Mouse (Mus musculus): ENCODE data around the gene Fbxo31. TPM values are rescaled to one million over a fixed set of nuclear protein-coding genes. Genes with fewer than 3 reads are reported as not detected.

Gene Fbxo31
- total RNA-seq, 2 experiments from 2014 or later: 89.8 to 109 TPM

DNA sequence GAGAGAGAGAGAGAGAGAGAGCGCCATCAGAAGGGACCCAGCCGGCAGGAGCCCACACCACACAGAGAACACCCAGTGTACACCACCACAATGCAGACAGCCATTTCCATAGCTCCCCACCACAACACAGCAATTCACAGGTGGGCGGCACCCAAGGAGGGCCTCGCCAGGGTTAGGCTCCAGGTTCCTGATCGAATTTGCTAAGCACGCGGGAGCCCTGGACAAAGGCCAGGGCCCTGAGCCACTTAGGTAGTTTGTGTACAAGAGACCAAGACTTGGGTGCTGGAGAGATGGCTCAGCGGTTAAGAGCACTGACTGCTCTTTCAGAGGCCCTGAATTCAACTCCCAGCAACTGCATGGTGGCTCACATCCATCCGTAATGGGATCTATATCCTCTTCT, 26.1 kb downstream of the Fbxo31 start:
- DNase-seq: no peak

DNA sequence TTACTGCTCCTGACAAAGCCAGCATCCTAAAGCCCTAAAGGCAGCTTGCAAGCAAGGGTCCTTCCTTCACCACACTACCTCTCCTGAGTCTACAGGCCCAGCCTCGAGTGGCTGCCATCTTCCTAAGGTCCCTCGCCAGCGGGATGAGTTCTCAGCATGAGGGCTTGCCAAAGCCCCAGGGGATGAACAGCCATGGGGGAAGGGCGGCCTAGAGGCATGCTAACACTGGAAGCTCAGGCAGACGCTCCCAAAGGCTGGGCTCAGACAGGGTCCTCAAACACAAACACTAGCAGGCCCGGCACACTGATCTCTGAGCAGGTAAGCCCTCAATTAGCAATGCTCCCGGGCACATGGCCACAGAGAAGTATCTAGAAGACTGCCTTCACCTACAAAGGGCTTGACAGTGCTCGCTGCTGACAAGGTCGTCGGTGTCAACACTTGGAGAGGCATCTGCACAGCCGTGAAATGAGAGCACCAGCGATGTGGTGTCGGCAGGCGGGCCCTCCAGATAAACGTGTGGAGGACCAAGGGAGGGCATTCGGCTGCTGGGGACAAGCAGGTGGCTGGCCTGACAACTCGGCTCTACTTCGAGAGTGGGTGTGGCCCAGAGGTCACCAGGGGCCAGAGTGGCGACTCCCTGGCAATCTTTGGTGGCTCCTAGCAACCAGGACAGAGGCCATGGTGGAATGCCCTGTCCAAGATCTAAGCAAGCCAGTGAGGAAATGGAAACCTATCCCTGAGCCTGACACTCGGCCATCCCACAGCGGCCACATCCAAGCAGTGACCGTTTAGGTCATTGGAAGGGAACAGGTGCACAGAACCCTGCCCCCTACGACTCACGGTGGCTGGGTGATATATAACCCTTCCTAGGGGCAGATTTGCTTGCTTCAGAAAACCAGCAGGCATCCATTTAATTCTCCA, 27.3 kb downstream of the Fbxo31 start:
- DNase-seq: peak; percentile 87

DNA sequence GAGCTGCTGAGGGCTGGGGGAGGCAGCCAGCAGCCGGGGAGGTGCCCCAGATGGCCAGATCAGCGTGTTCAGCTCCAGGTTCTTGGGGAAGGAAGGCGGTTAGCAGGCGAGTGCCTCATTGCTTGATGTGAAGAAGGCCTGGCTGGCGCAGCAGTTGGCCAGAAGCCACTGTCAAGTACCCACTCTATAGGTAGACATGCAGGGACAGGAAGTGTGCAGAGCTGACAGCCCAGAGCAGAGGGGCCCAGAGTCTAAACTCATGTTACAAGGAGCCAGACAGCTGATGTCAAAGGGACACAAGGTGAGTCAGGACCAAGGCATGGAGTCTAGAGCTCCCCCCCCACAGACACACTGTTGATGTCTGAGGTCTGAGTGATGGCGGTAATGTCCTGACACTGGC, 28.6 kb downstream of the Fbxo31 start:
- DNase-seq: no peak

DNA sequence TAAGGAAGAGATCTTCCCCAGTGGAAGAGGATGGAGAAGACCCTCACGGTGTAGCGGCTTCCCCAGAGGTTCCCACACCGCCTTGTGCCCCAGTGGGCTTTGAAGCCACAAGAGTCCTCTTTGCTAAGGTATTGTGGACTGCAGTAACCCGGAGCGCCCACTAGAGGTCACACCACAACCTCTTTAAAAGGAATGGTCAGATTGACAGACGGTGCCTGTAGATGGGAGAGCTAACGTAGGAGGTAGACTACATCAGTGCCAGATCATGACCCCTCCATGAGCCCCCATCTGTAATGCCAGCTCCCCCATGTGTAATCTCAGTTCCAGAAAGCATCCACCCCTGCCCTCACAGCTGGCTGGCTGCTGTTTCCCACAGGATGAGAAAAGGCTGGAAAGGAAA, 31.5 kb downstream of the Fbxo31 start:
- peak; percentile 61 for DNase-seq

DNA sequence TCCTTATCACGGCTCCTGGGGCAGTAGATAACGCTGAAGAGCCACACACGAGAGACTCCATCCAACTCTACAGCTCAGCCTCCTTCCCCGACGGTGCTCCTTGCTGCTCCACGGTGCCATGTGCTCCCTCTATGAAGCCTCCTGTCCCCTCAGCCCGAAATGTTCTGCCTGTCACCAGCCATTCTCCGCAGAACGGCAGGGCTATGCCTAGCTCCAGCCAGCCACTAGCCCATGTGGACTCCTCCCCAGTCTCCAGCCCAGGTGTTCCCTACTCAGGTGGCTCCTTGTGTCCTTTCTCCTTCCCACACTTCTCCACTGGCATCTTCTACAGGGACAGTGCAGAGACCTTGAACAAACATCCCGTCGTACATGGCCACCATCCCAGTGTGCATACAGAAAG, 33.7 kb downstream of the Fbxo31 start:
- DNase-seq: no peak

DNA sequence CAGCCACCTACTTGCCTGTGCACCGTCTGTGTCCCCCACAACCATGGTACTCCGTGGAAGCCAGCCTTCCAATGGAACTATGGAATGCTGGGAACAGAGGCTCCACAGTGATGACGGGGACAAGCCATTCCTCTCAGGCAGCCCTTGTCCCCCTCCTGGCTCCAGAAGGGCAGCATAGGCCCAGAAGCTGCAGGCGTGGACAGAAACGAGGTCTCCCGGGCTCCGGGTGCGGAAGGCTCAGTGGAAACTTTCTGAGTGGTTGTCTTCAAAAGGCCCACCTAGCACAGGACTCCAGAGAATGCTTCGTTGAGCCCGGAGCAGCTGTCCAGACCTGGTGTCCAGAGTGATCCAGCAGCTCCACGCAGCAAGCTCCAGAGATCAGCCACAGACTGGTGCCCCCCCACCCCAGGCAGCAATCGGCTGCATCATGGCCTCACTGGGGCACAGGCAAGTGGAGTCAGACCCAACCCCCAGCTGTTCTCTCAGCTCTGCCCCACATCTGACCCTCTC, 34.3 kb downstream of the Fbxo31 start, which contains the start of gene 1700018B08Rik:
1700018B08Rik (minus strand) TSS at position 45 of the 510 bp plus-strand sequence.
- no peak for DNase-seq

DNA sequence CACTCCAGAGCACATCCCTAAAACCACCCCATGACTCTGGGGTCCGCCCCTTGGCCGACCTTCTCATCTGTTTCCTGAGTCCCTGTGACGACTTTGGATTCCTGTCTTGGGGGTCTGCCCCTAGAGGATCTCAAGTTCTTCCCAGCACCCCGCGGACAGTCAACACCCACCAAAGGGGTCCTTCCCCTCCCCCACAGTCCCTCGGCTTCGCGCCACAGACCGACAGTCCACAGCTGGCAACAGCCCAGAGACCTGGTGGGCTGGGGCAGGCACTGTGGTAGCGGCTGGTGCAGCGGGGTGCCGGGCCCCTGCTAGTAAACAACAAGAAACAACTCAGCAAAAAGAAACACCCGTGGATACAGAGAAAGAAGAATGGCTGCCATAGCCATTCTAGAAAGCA, 35.7 kb downstream of the Fbxo31 start:
- DNase-seq: no peak

DNA sequence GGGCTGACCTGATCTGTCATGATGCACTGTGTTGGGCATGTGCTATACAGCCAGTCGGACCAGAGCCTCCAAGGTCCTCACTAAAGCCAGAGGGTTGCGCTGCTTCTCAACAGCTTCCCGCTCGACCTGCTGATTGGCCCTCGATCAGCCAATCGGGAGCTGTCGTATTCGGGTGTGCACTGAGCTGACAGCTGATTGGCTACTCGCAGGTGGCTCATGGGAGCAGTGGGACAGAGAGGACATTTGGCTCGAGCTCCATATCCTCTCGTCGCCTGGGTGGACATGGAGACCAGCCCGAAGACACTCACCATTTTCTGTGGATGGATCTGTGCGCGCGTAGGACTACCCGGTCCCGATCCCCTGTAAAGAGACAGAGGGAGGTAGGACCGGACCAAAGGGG, 36.7 kb downstream of the Fbxo31 start:
- DNase-seq: no peak

DNA sequence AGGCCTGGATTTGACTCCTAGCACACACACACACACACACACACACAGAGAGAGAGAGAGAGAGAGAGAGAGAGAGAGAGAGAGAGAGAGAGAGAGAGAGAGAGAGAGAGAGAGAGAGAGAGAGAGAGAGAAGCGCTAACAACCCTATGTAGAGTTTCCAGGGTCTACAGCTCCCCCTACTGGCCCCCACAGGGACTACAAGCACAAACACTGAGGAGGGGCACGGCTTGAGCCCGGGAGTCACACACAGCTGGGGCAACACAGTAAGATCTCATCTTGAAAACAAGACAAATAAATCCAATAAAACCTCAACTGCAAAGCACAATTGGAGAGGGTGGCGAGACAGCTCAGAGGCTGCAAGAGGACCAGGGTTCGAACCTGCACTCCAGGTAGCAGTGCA, 46.2 kb downstream of the Fbxo31 start:
- no peak for DNase-seq

DNA sequence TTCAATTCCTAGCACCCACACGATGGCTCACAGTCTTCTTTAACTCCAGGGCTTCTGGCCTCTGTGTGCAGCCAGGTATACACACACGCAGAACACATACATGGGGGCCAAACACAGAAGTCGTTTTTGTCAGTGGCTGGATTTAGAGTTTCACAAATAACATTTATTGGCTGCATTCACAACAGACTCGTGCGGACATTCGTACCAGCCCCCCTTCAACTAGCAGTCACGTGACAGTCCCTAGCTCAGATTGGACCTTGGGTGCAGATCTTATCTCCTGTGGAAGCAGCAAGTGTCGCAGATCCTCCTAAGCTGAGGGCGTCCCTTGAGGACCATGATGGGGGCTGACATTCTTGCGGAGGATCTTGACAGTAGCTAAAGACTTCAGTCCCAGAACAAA, 48.0 kb downstream of the Fbxo31 start:
- DNase-seq: no peak

DNA sequence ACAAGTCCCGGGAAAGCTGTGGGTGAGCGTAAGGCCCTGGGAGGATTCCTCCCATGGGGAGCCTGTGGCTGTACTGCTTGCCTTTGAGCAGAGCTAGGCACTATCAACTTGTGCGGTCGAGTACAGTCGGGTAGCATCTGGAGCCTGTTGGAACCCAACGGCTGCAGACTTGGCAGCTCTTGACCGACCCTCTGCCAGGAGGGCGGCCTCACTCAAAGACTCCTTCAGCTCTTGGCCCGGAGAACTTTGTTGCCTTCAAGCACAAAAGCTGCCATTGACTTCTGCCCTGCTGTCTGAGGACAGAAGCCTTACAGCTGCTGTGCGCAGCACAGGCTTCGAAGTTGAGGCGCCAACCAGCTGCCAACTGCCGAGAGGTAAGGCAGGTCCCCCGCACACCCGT, 49.8 kb downstream of the Fbxo31 start:
- DNase-seq: no peak

DNA sequence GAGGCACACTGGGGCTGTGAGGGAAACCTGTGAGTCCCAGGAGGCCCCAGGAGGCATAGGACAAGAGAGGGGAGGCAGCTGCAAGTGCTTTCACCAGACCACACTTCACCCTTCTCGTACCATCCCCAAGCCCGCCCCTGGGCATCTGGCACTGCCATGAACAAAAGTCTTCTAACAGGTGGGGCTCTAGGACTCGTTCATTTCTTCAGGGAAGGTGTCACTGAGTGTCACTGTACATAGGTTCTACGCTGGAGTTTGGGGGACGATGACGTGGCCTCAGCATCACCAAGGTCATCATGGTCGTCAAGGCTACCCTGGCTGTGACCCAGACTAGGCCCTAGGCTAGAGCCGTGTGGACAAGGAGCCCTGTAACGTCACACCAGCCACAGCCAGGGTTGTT, 50.9 kb downstream of the Fbxo31 start:
- DNase-seq: no peak

DNA sequence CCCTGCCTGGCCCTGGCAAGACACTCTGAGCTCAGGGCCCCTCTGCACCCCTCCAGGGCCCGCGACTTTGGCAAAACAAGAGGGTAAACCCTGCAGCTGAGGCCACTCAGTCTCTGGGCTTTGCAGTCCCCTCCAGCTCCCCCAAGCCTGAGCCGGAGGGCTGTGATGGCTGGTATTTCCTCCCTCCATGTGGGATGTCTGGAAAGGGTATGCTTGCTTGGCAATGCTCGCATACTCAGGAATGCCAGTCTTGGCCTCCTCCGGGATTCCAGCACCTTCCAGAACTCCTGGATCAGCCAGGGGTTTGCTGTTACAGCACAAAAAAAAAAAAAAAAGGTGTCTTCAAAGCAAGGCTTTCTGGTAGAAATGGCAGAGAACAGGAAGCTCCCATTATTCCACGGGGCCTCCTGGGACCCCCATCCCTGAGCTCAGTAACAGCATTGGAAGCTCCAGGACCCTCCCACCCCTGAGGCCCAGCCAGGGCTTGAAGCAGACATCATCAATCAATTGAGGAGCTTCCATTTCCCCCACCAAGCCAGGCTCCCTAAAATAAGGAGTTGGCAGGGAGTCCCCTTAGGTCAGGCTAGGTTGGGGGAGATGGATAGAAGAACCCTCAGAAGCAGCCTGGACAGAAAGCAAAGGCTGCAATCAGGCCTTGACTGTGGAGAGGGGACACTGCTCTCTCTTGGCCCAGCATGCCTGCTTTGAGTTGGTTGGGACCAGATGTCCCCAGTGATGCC, 51.6 kb downstream of the Fbxo31 start:
- no peak for DNase-seq

DNA sequence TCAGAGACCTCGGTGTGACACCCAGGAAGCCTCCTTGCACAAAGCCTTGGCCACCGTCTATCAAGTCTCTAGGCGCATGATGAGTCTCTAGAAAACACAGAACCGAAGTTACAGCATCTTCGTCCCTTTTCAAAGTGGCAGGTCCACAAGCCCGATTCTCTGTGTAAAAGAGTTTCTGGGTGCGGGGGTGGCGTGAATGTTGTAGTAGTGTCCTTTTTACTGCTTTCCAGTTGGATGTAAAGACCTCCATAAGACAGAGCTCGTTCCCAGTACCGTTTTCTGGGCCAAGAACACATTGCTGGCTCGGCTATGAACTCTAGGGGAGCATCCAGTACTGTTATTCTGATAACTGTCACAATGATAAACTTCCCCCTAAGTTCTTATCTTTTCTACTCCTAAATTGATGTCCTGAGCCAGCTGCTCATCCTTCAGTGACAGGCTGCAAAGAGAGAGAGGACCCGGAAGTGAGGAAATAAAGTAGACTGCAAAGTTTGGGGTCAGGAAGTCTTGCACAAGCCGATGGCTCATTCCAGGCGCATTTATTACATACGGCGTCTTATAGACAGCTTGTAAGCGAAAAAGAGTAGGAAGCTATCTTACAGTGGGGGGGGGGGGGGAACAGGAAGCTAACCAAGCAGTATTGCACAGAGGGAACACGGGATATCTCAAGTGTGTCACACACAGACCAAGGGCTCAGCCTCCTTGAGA, 53.3 kb downstream of the Fbxo31 start:
- DNase-seq: no peak

DNA sequence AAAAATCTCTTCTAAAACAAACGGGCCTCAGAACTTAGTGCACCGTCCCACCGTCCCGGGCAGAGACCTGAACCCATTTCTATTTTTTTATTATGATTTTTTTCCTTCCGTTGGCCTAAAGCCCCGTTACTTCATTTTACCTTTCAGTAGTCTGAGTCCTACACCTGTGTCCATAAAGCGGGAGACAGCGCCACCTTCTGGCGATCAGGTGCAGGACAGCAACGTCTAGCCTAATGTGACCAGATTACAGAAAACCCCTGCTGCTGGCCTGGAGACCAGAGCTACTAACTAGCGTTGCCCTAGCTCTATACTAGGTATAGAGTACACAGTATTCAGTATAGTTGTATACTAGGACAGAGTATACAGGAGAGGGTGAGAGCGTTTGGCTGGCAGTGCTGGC, 65.2 kb downstream of the Fbxo31 start:
- DNase-seq: peak; percentile 53

DNA sequence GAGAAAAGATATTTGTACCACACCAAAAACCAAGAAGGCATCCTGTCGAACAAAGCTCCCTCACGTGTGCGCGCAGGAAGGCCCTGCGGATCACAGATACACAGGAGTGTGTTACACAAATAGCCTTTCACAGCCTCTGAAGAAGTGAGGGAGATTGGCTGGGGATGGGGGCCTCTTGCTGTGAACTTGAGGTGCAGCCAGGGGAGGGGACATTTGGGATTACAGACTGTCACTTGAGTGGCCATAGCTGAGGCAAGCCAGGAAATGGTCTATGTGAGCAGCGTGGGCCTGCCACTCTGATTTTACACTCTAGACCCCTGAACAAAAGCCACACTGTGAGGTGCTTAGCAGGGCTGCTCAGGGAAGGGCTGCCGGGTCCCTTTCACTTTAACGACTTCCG, 66.9 kb downstream of the Fbxo31 start:
- no peak for DNase-seq

Other genes with a start within 250 kb of the Fbxo31 start
- not detected for gene 1700018B08Rik, start 34.5 kb downstream of the Fbxo31 start, total RNA-seq (2021)
- 100 to 1,000 TPM; 124 to 134 TPM for gene Map1lc3b, start 11.6 kb upstream of the Fbxo31 start, total RNA-seq (2021)
- 10 to 100 TPM; 16.3 to 17.0 TPM for gene Zcchc14, start 74.1 kb upstream of the Fbxo31 start, total RNA-seq (2021)
- not detected for gene Jph3, start 150.8 kb upstream of the Fbxo31 start, total RNA-seq (2021)